Mouse (Mus musculus) left cerebral cortex, postnatal 25 days (tissue): ENCODE measurements around the gene Tmem86a. TPM values are rescaled to one million over a fixed set of nuclear protein-coding genes. Genes with fewer than 3 reads are reported as not detected.

Source experiments
- DNase-seq, 2 experiments: peaks; one replicate each; pipeline ENCODE4 v3.0.0; 2022; ENCODE audit warnings: low spot score in 2 of 2, mixed read lengths in 1 of 2
- intact Hi-C: fragments of 180-260 bp; cut with DNase I; formaldehyde crosslinking; loops from one replicate; pipeline ENCODE4 v1.15.1; 2025
- total RNA-seq, 2 experiments: library from RNA; stranded (reverse); gene quantifications; 2 replicates each; pipeline ENCODE4 v1.2.3; 2021

Gene Tmem86a
- total RNA-seq, result 10 to 100 TPM; 16.4 to 19.4 TPM

DNA sequence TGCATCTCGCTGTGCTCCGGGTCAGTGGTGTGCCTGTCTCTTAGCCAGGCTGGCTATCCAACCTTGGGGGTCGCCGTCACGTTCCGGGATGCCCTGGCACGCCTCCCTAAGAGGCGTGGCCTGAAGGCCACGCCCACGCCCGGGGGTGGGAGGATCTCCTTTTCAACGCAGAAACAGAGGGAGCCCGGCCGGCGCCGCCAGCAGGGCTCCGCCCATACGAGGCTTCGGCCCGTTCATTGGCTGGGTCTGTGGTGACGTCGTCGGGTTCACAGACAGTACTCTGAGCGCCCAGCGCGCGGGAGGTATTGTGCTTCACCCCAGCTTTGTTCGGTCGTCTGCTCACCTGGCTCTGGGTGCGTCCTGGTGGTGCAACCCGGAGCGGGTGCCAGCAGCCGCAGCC lies at the start of gene Tmem86a:
TSS of gene Tmem86a (plus strand) at position 236 of the 400 bp plus-strand sequence.
- intact Hi-C loops, result loop anchor here (1.0 kb wide), 1 partner anchor 27 kb away; no protein-coding TSS in a partner anchor
- DNase-seq, result peak; percentile 97 to 98

DNA sequence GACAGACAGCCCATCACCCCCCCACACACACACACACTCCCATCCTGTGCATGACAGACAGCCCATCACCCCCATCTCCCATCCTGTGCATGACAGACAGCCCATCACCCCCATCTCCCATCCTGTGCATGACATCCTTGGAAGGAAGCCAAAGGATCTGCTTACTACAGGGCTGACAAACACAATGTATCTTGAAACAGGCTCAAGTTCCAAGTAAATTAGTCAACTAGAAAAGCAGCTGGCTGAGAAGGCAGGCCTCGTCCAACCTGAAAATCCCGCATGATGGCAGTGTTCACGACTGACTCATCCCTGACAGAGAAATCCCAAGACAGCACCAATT lies 49.8 kb upstream of the Tmem86a start:
- intact Hi-C loops, result no loop called here
- no peak for DNase-seq

DNA sequence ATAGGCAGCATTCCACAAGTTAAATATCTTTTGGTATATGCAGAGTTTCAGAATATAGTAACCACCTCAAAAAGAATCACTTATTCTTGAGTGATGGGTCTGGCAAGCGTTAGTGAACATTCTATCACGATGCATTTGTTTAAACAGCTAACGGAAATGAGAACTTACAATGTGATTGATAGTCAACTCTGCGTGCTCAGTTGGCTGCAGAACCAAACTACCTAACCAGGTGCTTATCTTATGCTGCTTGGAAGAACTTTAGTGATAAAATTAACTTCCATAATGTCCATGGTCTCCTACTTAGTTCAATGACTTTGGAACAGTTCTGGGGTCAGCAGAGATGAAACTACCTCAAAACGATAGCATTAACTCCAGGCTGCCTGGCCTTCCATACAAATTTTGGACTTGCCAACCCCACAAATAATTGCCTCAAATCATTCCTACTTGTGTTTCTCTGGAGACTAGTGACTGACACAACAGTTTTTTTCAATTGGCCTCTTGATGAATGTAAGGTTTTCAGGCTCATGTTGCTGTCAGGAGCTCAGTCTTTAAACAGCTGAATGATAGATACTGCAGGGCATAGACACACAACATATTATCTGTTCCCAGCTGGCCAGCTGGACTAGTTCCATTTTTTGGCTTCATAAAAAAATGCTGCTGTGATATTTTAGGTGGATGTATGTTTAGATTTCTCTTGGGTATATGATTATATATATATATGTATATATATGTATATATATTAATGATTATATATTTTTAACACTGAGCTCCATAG lies 49.1 kb upstream of the Tmem86a start:
- no peak for DNase-seq
- intact Hi-C loops, result no loop called here

DNA sequence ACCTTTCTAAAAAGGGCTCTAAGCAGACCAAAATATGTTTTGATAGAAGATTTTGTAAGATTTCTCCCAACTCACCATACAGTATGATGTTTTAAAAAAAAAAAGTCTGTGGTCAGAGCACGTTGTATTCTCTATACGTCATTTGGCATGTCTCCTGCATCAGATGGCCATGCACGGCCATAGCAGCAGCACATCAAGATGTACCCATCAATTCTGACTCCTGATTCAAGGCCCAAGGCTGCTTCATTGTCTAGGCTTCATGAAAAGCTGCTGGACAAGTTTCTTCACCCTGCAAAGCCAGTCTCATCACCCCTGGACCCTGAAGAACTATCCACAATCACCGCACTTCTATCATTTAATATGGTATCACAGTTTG lies 48.5 kb upstream of the Tmem86a start:
- intact Hi-C loops, result no loop called here
- no peak for DNase-seq

DNA sequence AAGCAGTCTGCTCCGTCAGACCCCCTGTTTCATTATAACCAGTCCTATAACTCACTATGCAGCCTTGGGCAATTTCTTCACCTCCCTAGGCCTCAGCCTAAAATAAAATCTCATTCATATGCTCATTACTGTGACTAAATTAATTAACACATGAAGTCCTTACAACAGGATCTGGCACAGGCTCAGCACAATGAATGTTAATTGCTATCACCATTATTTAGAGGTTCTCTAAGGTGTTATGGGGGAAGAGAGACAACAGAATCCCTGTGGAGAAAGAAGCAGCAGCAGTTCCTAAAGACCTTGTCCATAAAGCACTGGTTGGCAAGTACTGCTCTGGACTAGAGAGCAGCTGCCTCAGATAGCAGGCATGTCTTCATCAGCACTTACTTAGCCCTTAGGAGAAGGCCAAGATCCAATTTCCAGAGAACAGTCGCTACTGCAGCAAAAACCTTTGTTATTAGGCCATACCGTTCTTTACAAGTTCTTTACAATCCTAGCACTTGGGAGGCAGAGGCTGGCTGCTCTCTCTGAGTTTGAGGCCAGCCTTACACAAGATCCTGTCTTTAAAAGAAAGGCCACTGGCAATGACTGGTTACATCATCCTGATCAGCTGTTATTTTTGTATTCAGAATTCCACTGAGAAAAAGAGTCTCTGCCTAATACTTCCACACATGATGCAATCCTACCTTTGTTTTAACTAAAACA lies 46.8 kb upstream of the Tmem86a start:
- intact Hi-C loops, result no loop called here
- DNase-seq, result no peak

DNA sequence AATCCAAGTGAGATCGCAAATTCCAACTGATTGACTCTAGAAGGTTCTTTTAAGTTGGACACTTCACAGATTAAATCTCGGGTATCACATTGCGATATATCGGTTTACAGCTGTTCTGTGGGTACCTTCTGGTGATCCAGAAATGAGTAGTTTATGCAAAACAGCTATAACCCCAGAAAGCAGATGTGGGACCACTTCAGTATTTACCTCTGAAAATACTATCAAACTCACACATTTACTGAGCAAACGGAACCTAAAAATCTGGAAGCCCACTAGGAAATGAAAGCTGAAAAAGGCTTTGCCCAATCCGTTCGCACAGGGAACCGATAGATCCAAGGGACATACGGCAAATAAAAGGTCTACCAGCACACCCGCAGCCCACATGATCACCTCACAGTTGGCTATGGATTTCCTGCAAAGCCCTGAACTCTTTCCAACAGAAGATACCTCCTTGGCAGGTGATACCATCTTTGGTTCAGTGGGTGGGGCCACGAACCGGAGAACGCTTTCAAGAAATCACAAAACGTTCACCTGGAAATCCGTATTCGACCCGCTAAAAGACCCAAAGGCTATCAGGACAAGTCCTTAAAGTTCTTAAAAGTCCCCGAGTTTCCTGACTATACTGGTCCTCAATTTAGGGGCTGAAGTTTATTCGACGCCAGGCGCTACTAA lies 43.2 kb upstream of the Tmem86a start:
- no peak for DNase-seq
- intact Hi-C loops, result loop anchor here (5.0 kb wide), 1 partner anchor 210 kb away; the partner anchor contains the start of genes Gtf2h1 and Hps5

DNA sequence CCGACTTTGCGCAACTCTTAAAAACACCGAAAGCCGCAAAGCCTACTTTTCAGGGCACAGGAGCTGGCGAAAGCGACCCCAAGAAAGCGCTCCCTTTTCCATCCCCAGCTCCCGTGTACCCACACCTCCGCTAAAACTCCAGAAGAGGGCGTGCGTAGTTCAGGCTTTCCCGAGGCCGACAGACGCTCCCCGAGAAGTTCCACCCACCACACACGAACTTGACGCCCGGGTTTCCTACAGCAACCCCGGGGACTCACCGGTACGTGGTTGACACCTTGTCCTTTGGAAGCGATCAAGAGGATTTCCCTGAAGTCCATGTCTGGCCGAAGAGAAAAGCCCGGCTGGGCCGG lies 42.6 kb upstream of the Tmem86a start:
- intact Hi-C loops, result loop anchor here (2.0 to 5.0 kb wide), 2 partner anchors 49 to 210 kb away; partner anchors contain the start of genes Gtf2h1, Hps5 and Uevld
- DNase-seq, result no peak

DNA sequence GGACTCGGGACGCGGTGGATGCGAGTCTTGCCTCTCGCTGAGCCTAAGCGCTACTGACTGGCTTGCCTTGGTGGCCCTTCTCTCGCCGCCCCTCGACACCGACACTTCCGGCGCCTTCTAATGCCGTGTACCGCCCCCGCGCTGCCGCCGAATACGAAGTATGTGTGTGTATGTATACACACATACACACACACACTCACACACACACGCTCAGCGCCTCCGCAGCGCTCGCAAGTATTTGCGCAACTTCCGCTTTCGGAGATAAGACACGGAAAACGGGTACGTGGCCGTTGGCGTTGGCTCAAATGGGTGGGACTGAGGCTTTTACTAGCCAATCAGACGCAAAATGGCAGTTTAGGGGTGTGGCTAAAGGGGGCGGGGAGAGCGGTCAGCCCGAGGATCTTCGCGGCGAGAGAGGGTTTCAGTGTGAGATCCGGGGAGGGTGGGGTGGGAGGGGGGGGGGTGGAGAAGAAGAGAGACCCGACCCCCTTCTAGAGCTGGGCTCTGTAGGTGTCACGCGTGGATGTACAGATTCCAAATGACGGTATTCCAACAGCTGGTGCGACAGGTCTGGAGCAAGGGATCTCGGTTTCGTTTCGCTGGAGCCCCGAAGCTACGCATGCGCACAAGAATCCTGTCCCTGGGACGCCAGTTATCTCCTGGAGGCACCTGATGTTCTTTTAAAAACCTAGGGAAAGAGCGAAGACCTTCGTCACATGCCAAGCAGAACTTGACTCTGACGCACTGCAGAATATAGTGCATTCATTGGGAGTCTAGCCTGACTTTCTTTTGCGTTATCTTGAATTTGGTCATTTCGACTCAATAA lies 42.0 kb upstream of the Tmem86a start, which contains the start of gene Spty2d1:
TSS of gene Spty2d1 (minus strand) at position 244 of the 826 bp plus-strand sequence.
- intact Hi-C loops, result loop anchor here (2.0 to 5.0 kb wide), 2 partner anchors 50 to 211 kb away; partner anchors contain the start of genes Gtf2h1, Hps5 and Uevld
- peak; percentile 99 to 100 for DNase-seq

DNA sequence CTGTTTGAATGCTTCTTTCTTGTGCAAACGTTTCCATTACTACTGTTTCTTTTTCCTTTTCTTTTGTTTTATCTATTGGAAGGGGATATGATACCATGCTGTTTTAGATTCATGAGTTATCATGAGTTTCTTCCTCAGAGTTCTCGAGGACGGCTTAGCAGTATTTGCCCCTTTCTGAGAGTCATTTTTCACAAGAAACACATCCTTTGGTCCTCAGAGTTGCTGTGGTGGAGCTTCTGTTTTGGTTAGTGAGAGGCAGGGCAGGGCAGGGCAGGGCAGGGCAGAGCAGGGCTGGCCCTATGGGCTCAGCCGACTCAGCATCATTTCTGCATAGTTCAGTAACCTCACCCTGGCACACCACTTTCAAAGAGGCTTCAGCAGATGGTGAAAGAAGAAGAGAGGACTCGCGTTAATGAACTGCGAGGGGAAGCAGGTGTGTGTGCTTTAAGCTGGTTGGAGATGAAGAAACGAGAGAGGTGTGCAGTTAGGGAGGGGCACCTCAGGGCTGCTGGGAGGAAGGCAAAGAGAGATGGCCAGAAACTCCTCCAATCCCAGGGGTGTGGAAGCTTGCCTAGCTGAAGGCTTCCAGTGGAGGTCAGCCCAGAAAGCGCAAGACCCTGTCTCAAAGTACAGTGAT lies 37.2 kb upstream of the Tmem86a start:
- no peak for DNase-seq
- intact Hi-C loops, result no loop called here

DNA sequence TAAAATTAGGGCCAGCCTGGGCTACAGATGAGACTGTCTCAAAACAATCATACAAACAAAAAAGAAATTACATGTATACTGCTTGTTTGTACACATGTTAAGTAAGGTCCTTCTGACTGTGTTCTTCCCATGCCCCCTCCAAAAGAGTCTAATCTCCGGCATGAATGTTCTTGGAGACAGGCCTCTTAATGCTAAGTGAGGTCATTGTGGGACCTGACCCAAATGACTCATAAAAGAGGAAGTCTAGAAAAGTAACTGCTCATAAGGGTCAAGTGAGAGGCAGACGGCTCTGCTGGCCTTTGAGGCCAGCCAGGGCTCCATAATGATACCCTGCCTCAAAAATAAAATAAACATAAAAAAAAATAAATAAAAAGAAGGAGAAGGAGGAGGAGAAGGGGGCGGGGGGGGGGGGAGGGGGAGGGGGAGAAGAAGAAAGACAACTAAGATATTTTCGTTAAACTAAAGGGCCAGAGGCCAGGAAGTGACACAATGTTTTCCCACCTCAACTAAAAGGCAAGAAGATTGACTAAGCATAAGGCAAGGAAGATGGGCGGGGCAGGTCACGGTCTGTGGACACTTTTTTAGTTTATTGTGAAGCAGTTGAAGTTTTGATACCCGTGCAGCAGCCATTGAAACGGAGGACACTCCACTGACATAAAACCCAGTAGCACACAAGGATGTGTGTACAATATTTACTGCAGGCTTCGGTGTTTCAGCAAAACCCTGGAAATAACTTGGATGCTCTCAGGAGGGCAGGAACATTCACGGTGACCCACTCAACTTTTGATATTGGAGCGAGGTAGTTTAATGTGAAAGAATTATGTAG lies 35.6 kb upstream of the Tmem86a start:
- intact Hi-C loops, result loop anchor here (1.0 kb wide), 1 partner anchor 51 kb away; no protein-coding TSS in a partner anchor

DNA sequence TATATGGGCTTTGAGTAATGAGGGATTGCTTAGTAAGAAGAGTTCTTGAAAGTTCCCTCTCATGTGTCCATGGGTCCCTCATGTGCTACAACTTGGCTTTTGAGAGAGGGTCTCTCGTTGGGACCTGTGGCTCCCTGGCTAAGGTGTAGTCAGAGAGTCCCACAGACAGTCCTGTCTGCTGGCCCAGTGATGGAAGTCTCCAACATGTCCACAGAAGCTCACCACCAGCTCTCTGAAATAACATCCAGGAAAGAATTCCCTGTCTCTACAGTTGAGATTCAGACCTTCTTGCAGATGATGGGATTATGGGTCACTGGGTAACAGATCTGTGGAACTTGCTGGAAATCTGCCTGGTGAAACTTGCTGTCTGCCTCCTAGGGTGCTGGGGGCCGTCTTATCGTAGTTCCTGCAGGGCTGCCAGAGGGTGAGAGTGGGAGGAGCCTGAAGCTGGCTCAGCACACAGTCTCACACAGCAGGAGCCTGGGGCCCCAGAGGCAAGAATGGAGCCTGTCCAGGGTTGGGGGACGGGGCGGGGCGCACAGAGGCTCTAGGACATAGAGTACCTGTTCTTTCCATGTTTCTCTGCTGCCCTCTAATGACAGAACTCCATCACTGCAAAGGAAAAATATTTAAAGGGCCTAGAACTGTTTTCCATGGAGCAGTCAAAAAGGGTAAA lies 34.9 kb upstream of the Tmem86a start:
- intact Hi-C loops, result loop anchor here (1.0 kb wide), 1 partner anchor 52 kb away; no protein-coding TSS in a partner anchor

More for the DNA sequence above, 35.6 kb upstream of the Tmem86a start:
- DNase-seq, result no peak

DNA sequence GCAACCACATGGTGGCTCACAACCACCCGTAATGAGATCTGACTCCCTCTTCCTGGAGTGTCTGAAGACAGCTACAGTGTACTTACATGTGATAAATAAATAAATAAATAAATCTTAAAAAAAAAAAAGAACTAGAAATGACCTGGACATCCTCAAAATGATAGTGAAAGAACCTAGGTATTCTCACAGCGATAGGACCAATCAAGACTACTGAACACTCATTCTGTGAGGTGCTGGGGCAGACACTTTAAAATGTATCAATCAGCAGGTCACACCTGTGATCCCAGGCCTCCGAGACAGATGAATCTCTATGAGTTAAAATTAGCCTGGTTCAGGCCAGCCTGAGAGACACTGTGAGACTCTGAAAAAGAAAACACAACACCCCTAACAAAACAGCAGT lies 33.8 kb upstream of the Tmem86a start:
- DNase-seq, result no peak
- intact Hi-C loops, result no loop called here

More for the DNA sequence above, 34.9 kb upstream of the Tmem86a start:
- DNase-seq, result peak; percentile 60 to 81

DNA sequence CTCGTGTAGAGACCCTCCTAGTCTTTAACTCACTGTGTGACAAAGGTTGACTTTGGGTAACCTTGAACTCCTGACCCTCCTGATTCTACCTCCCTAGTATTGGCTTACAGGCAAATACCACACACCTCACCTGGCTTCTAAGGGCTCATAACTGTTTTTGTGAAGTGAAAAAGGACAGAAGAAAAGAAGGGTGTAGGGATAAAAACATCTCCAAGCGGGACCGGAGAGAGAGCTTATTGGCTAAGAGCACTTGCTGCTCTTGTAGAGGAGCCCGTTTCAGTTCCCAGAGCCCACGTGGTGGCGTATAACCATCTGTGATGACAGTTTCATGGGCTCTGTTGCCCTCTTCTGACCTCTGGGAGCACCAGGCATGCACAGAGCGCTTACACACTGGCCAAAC lies 33.3 kb upstream of the Tmem86a start:
- intact Hi-C loops, result no loop called here
- DNase-seq, result no peak

DNA sequence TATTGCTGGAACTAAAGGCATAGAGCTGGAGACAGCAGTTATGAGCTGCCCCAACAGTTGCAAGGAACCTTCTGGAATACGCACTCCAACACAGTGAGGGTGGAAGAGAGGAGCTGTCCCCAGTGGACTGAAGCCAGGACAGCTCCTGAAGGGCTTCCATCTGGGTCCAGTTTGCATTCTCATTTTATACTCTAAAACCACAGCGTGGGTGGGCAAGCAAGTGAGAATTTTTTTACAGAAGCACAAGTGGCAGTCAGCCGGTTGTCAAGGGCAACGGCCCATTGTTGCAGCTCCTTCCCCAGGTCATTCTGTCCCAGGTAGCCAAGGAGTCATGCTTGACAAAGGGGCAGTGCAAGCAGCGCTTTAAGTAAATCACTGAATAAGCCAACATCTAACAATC lies 30.8 kb upstream of the Tmem86a start:
- intact Hi-C loops, result no loop called here
- peak; percentile 51 to 86 for DNase-seq

DNA sequence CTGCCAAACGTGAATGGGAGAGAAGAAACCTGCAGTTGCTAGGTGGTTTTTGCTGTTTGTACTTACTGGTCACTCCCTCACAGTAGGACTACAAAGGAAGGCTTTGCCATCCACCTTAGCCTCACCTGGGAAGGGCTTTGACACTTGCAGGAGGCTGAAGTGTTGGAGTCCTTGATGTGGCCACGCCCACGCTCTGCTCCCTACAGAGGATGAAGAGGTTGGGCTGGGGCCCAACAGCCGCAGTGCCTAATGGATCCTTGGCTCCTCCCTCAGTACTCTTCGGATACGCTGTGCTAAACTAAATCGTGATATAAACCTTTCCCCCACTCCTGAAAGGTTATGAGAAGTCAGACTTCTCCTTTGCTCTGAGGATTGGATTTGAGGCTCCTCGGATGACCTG lies 29.4 kb upstream of the Tmem86a start:
- intact Hi-C loops, result no loop called here
- no peak for DNase-seq

DNA sequence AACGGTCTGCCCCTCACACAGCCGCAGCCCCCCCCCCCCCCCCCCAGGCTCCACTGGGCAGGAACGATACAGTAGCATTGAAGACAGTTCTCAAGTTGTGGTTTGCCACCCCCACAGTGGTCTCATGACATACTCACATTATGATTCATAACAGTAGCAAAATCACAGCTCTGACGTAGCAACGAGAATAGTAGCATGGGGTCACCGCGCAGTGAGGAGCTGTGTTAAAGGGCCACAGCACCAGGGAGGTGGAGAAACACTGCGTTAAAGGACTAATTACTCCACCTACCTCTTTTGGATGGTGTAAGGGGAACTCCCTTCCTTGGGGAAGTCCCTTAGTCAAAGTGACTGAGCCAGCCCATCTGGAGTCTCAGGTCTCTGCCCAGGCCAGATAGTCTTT lies 27.9 kb upstream of the Tmem86a start:
- intact Hi-C loops, result no loop called here
- DNase-seq, result no peak

DNA sequence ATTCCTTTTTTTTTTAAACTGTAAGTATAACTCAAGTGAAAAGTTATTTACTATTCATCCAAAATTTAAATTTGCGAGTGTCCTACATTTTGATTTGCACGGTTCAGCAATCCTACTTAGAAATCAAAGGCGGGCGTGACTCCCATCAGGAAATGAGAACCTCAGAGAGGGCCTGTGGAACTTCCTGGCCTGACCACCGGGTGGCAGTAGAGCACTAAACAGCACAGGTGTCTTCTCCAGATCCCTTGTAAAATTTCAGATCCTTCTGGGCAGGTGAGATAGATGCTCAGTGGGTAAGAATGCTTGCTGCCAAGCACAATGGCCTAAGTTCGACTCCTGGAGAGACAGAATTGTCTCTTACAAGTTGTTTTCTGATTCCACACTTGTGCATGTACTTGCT lies 26.9 kb upstream of the Tmem86a start:
- peak; percentile 81 to 87 for DNase-seq
- intact Hi-C loops, result loop anchor here (1.0 kb wide), 4 partner anchors 27 to 127 kb away; partner anchors contain the start of gene Tmem86a
